Mouse (Mus musculus) cerebellum, adult 2 months (tissue): ENCODE measurements at regions not wholly inside any gene's neighbourhood (a gene's known extent, or its start where the extent isn't known, plus 50 kb on each side); places are given as distances from the start of the nearest gene placed in this dataset.

ENCODE experiments used
- DNase-seq, 2 experiments: peaks; one replicate each; pipeline ENCODE4 v3.0.0; 2021
- H3K27ac ChIP-seq: fragments of 200-500 bp; 2 replicates; pipeline ENCODE4 v1.5.1; 2012; ENCODE audit warnings: low read length, control low read depth, inconsistent platforms; ENCODE audit not compliant: insufficient read depth
- H3K27me3 ChIP-seq: fragments of 200-500 bp; 2 replicates; pipeline ENCODE4 v1.6.1; 2012; ENCODE audit warnings: inconsistent platforms, mild to moderate bottlenecking, low read length, moderate library complexity; ENCODE audit not compliant: control insufficient read depth, insufficient read depth
- H3K4me1 ChIP-seq: fragments of 200-500 bp; 2 replicates; pipeline ENCODE4 v1.6.1; 2011; ENCODE audit warnings: low read length; ENCODE audit not compliant: control insufficient read depth, insufficient read depth
- H3K4me3 ChIP-seq: fragments of 200-500 bp; replicated peaks from 2 replicates; pipeline ENCODE3; 2011; ENCODE audit warnings: mild to moderate bottlenecking, low read depth, low read length, control low read depth; ENCODE audit not compliant: insufficient read depth
- CTCF ChIP-seq: fragments of 200-500 bp; IDR thresholded peaks from 2 replicates; pipeline ENCODE4 v1.5.1; 2011; ENCODE audit warnings: low read depth, mild to moderate bottlenecking, control low read depth, low read length, moderate library complexity, borderline replicate concordance; ENCODE audit not compliant: insufficient read depth
- POLR2A ChIP-seq: fragments of 200-500 bp; IDR thresholded peaks from 2 replicates; pipeline ENCODE4 v1.6.1; 2011; ENCODE audit warnings: low read length, control low read depth, borderline replicate concordance; ENCODE audit not compliant: insufficient read depth
- WGBS: fragments of 180-500 bp; shearing (Covaris S2); methylation state at CpG from one replicate; pipeline ENCODE4 v1.1.7; 2018; 5-methylcytosine and 5-hydroxymethylcytosine counted together

DNA sequence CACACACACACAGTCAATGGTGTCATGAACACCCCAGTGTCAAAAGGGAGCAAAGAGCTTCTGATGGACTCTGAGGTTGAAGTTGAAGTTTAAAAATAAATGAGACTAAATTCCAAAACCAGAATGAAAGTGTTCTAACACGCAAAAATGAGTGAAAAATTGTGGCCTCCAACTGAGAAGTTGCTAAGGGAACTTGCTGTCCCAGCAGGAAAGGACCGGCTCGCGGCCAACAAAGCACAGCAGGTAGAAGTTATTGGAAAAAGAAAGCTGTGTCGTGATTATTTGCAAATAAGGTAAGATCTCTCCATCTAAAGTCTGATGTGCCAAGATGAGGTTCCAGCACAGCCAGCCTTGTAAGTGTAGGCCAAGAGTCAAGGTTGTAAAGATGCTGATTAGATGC, 169.7 kb downstream of the Nrp2 start:
- Histone ChIP-seq H3K27ac (no peak overlapping the region), H3K4me1 (no peaks in the 10 kb centered on the region; the same call in 1 of the 2 replicates), H3K4me3 (no peak overlapping the region), H3K27me3 (no peaks in the 10 kb centered on the region)
- WGBS: 36% methylated on average over 5 of the region's 5 CpGs
- DNase-seq: no peak
- no peak for TF ChIP-seq CTCF
- no peak for TF ChIP-seq POLR2A

DNA sequence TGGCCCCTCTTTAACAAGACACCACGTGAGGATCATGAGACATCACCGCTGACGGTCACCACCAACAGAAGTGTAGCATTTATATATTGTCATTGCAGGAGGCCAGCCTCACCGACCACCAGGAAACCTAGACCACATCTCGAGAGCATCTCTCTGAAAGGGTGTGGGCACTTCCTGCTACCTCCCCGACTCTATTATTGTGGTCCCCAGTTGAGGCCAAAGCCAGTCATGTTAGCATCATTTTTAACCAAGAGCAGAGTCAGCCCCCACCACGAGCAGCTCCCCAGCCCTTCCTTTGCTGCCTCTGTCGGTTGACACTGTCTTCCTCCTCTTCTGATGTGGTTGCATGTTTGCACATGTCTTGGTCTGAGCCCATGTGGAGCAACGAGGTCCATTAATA, 172.5 kb downstream of the Nrp2 start:
- H3K4me3 ChIP-seq: no peak overlapping the region
- 85% methylated on average over 9 of the region's 9 CpGs for WGBS
- H3K4me1 ChIP-seq: no peaks in the 10 kb centered on the region; the same call in 1 of the 2 replicates
- H3K27ac ChIP-seq: no peak overlapping the region
- no peaks in the 10 kb centered on the region for H3K27me3 ChIP-seq
- TF ChIP-seq CTCF: no peak
- no peak for TF ChIP-seq POLR2A
- no peak for DNase-seq

DNA sequence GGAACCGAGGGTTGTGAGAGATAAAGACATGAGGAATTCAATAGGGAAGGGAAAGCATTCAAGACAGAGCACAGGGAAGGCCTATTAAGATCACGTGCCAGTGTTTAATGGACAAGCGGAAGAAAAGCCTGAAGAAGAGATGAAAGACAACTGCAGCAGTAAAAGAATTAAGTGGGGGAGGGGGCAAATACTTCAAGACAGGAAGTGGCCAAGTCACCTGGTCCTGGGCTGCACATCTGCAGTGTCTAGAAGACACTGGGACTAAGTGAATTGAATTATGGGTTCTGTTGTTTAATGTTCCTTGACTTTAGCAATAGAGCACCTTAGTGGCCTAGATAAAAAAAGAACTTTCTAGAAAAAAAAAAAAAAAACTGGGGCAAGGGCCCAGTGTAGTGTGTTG, 173.6 kb downstream of the Nrp2 start:
- DNase-seq: no peak
- H3K27me3 ChIP-seq: no peaks in the 10 kb centered on the region
- no peaks in the 10 kb centered on the region; the same call in 1 of the 2 replicates for H3K4me1 ChIP-seq
- no peak for TF ChIP-seq POLR2A
- no peak for TF ChIP-seq CTCF
- H3K27ac ChIP-seq: no peak overlapping the region
- WGBS: 75% methylated on average over 3 of the region's 3 CpGs
- no peak overlapping the region for H3K4me3 ChIP-seq

DNA sequence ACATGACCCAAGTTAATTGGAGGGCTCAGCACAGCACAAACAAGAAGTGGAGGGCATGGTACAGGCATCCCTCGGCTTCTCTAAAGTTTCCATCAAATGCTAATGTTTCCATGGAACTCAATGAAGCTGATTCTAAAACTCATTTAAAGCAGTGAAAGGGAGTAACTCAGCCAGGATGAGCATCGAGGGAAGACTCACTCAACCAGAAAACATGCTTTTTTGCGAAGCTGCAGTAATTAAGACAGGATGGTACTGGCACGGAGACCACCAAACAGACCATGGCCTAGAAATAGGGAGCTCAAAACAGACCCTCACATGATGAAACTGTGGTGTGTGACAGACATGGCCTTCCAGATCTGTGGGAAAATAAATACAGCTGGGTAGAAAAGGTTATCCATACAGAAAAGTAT, 177.8 kb downstream of the Nrp2 start:
- Histone ChIP-seq H3K27me3 (0 out of 2 replicates have a peak, but pooled peaks cover 2% of the 10 kb centered on the region), H3K27ac (no peak overlapping the region), H3K4me3 (no peak overlapping the region), H3K4me1 (no peaks in the 10 kb centered on the region; the same call in 1 of the 2 replicates)
- DNase-seq: no peak
- WGBS: 42% methylated on average over 4 of the region's 4 CpGs
- TF ChIP-seq CTCF (no peak), POLR2A (no peak)

- WGBS: 98% methylated on average over 6 of the region's 6 CpGs
- DNase-seq: no peak
- 0 out of 2 replicates have a peak, but pooled peaks cover 2% of the 10 kb centered on the region for H3K27me3 ChIP-seq
- no peak for TF ChIP-seq POLR2A
- no peak overlapping the region for H3K27ac ChIP-seq
- no peak overlapping the region for H3K4me3 ChIP-seq
- no peaks in the 10 kb centered on the region; the same call in 1 of the 2 replicates for H3K4me1 ChIP-seq
Measured at GRCm38 (mm10) chr1:62881477-62881876, 178.4 kb downstream of the Nrp2 start.

- DNase-seq: no peak
- Histone ChIP-seq H3K27me3 (peaks cover 2% of the 10 kb centered on the region; the same call in 1 of the 2 replicates), H3K4me3 (no peak overlapping the region), H3K4me1 (no peaks in the 10 kb centered on the region; the same call in 1 of the 2 replicates), H3K27ac (no peak overlapping the region)
- 88% methylated on average over 5 of the region's 5 CpGs for WGBS
- TF ChIP-seq CTCF: no peak
- no peak for TF ChIP-seq POLR2A
Measured at GRCm38 (mm10) chr1:62882028-62882427, 178.9 kb downstream of the Nrp2 start.

- Histone ChIP-seq H3K4me1 (no peaks in the 10 kb centered on the region), H3K27ac (no peak overlapping the region), H3K27me3 (peaks cover 2% of the 10 kb centered on the region; the same call in 1 of the 2 replicates), H3K4me3 (no peak overlapping the region)
- 33% methylated on average over 20 of the region's 20 CpGs for WGBS
- TF ChIP-seq CTCF (no peak), POLR2A (no peak)
- DNase-seq: no peak
Measured at GRCm38 (mm10) chr1:62884876-62885480, 181.9 kb downstream of the Nrp2 start.

DNA sequence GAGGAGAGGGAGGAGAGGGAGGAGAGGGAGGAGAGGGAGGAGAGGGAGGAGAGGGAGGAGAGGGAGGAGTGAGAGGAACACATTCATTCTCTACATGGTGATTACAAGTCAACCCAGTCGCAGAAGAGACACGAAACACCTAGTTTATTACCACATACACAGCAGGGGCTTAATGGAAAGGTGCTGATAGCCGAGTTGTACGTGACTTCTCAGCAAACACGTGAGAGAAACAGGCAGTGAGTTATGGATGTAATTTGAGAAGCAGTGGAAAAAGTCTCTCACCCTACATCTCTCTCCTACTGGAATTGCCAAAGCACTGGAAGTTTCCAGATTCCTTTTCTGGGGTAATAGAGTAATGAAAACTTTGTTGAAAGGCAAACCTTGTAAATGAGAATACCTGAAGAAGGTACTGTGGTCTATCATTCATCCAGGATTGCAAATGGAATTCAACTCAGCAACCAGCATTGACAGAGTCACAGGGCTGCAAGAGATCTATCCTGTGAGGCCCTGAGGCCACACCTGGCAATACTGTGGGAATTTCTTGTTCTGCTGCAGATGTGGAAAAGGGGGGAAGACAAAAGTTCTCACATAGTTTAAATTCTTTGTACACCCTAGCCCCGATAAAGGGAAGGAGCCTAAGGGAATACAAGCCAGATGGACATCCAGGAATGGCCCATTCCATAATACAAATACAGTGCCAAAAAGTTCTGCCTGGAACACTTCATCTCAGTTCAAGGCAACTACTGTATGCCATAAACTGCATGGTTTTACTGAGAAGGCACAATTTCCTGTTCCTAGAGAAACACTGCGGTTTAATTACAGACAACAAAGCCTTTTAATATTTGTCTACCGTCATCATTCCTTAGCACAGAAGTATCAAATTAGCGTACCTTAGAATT, 184.7 kb downstream of the Nrp2 start:
- WGBS: 84% methylated on average over 9 of the region's 9 CpGs
- H3K27ac ChIP-seq: no peak overlapping the region
- H3K4me1 ChIP-seq: no peaks in the 10 kb centered on the region
- H3K27me3 ChIP-seq: peaks cover 2% of the 10 kb centered on the region; the same call in 1 of the 2 replicates
- H3K4me3 ChIP-seq: no peak overlapping the region
- DNase-seq: no peak
- TF ChIP-seq POLR2A (no peak), CTCF (no peak)
